Mouse (Mus musculus): Measurements from ENCODE around the gene Tmem165. TPM values are rescaled to one million over a fixed set of nuclear protein-coding genes. Genes with fewer than 3 reads are reported as not detected.

Tmem165 gene
- polyA plus RNA-seq, 1 experiment = 134 TPM

- H3K9ac ChIP-seq (ENCODE audit: low read depth, poor library complexity, severe bottlenecking) = no peak overlapping the region
- no peak overlapping the region for H3K27ac ChIP-seq (ENCODE audit: insufficient read depth, low read length)
- H3K4me3 ChIP-seq (ENCODE audit: low read depth, low read length) = no peak overlapping the region
- TF ChIP-seq POLR2A (IDR thresholded peaks at IDR 0.05; ENCODE audit: insufficient read depth, low read length) (no peak), CTCF (IDR thresholded peaks at IDR 0.05; ENCODE audit: low read depth, low read length) (no peak), EP300 (IDR thresholded peaks at IDR 0.05; ENCODE audit: insufficient read depth, low read depth, low read length) (no peak)
- no peaks in the 10 kb centered on the region for H3K9me3 ChIP-seq (replicated peaks; ENCODE audit: control insufficient read depth, insufficient read depth, low read length, poor library complexity, severe bottlenecking)
- no peaks in the 10 kb centered on the region for H3K27me3 ChIP-seq (ENCODE audit: control insufficient read depth, insufficient read depth, low read length, poor library complexity, severe bottlenecking)
- no peaks in the 10 kb centered on the region for H3K36me3 ChIP-seq (ENCODE audit: control insufficient read depth, insufficient read depth, low read length, poor library complexity, severe bottlenecking)
- no peaks in the 10 kb centered on the region for H3K4me1 ChIP-seq (ENCODE audit: control insufficient read depth, insufficient read depth, low read length)
Observed at GRCm38 (mm10) chr5:76162926-76163325, 20.8 kb upstream of the Tmem165 start.

GRCm38 (mm10) chr5:76163828-76164390 lies 19.8 kb upstream of the Tmem165 start:
- no peak for TF ChIP-seq POLR2A (IDR thresholded peaks at IDR 0.05; ENCODE audit: insufficient read depth, low read length)
- no peak for TF ChIP-seq CTCF (IDR thresholded peaks at IDR 0.05; ENCODE audit: low read depth, low read length)
- TF ChIP-seq EP300 (IDR thresholded peaks at IDR 0.05; ENCODE audit: insufficient read depth, low read depth, low read length) = no peak
- H3K27me3 ChIP-seq (ENCODE audit: control insufficient read depth, insufficient read depth, low read length, poor library complexity, severe bottlenecking) = no peaks in the 10 kb centered on the region
- H3K9ac ChIP-seq (ENCODE audit: low read depth, poor library complexity, severe bottlenecking) = no peak overlapping the region
- no peak overlapping the region for H3K27ac ChIP-seq (ENCODE audit: insufficient read depth, low read length)
- H3K4me1 ChIP-seq (ENCODE audit: control insufficient read depth, insufficient read depth, low read length) = no peaks in the 10 kb centered on the region
- no peak overlapping the region for H3K4me3 ChIP-seq (ENCODE audit: low read depth, low read length)
- H3K9me3 ChIP-seq (replicated peaks; ENCODE audit: control insufficient read depth, insufficient read depth, low read length, poor library complexity, severe bottlenecking) = no peaks in the 10 kb centered on the region
- H3K36me3 ChIP-seq (ENCODE audit: control insufficient read depth, insufficient read depth, low read length, poor library complexity, severe bottlenecking) = no peaks in the 10 kb centered on the region

- Histone ChIP-seq H3K27ac (ENCODE audit: insufficient read depth, low read length) (no peak overlapping the region), H3K36me3 (ENCODE audit: control insufficient read depth, insufficient read depth, low read length, poor library complexity, severe bottlenecking) (no peaks in the 10 kb centered on the region), H3K4me3 (ENCODE audit: low read depth, low read length) (no peak overlapping the region), H3K9ac (ENCODE audit: low read depth, poor library complexity, severe bottlenecking) (no peak overlapping the region), H3K9me3 (replicated peaks; ENCODE audit: control insufficient read depth, insufficient read depth, low read length, poor library complexity, severe bottlenecking) (no peaks in the 10 kb centered on the region), H3K4me1 (ENCODE audit: control insufficient read depth, insufficient read depth, low read length) (no peaks in the 10 kb centered on the region), H3K27me3 (ENCODE audit: control insufficient read depth, insufficient read depth, low read length, poor library complexity, severe bottlenecking) (no peaks in the 10 kb centered on the region)
- no peak for TF ChIP-seq POLR2A (IDR thresholded peaks at IDR 0.05; ENCODE audit: insufficient read depth, low read length)
- TF ChIP-seq CTCF (IDR thresholded peaks at IDR 0.05; ENCODE audit: low read depth, low read length) = no peak
- TF ChIP-seq EP300 (IDR thresholded peaks at IDR 0.05; ENCODE audit: insufficient read depth, low read depth, low read length) = no peak
Observed at GRCm38 (mm10) chr5:76164827-76165226, 18.9 kb upstream of the Tmem165 start.

- H3K4me3 ChIP-seq (ENCODE audit: low read depth, low read length) = no peak overlapping the region
- no peaks in the 10 kb centered on the region for H3K36me3 ChIP-seq (ENCODE audit: control insufficient read depth, insufficient read depth, low read length, poor library complexity, severe bottlenecking)
- no peaks in the 10 kb centered on the region for H3K4me1 ChIP-seq (ENCODE audit: control insufficient read depth, insufficient read depth, low read length)
- H3K9ac ChIP-seq (ENCODE audit: low read depth, poor library complexity, severe bottlenecking) = no peak overlapping the region
- TF ChIP-seq POLR2A (IDR thresholded peaks at IDR 0.05; ENCODE audit: insufficient read depth, low read length) (no peak), CTCF (IDR thresholded peaks at IDR 0.05; ENCODE audit: low read depth, low read length) (peak; percentile 23)
- H3K9me3 ChIP-seq (replicated peaks; ENCODE audit: control insufficient read depth, insufficient read depth, low read length, poor library complexity, severe bottlenecking) = no peaks in the 10 kb centered on the region
- no peak overlapping the region for H3K27ac ChIP-seq (ENCODE audit: insufficient read depth, low read length)
- H3K27me3 ChIP-seq (ENCODE audit: control insufficient read depth, insufficient read depth, low read length, poor library complexity, severe bottlenecking) = no peaks in the 10 kb centered on the region
Observed at GRCm38 (mm10) chr5:76170522-76170921, 13.2 kb upstream of the Tmem165 start.

GRCm38 (mm10) chr5:76171039-76171438 lies 12.6 kb upstream of the Tmem165 start:
- Histone ChIP-seq H3K4me3 (ENCODE audit: low read depth, low read length) (no peak overlapping the region), H3K27ac (ENCODE audit: insufficient read depth, low read length) (no peak overlapping the region), H3K27me3 (ENCODE audit: control insufficient read depth, insufficient read depth, low read length, poor library complexity, severe bottlenecking) (no peaks in the 10 kb centered on the region), H3K4me1 (ENCODE audit: control insufficient read depth, insufficient read depth, low read length) (no peaks in the 10 kb centered on the region), H3K9me3 (replicated peaks; ENCODE audit: control insufficient read depth, insufficient read depth, low read length, poor library complexity, severe bottlenecking) (no peaks in the 10 kb centered on the region), H3K36me3 (ENCODE audit: control insufficient read depth, insufficient read depth, low read length, poor library complexity, severe bottlenecking) (no peaks in the 10 kb centered on the region), H3K9ac (ENCODE audit: low read depth, poor library complexity, severe bottlenecking) (no peak overlapping the region)
- no peak for TF ChIP-seq CTCF (IDR thresholded peaks at IDR 0.05; ENCODE audit: low read depth, low read length)
- TF ChIP-seq POLR2A (IDR thresholded peaks at IDR 0.05; ENCODE audit: insufficient read depth, low read length) = no peak
- no peak for TF ChIP-seq EP300 (IDR thresholded peaks at IDR 0.05; ENCODE audit: insufficient read depth, low read depth, low read length)

- TF ChIP-seq EP300 (IDR thresholded peaks at IDR 0.05; ENCODE audit: insufficient read depth, low read depth, low read length) (no peak), CTCF (IDR thresholded peaks at IDR 0.05; ENCODE audit: low read depth, low read length) (no peak), POLR2A (IDR thresholded peaks at IDR 0.05; ENCODE audit: insufficient read depth, low read length) (no peak)
- H3K27me3 ChIP-seq (ENCODE audit: control insufficient read depth, insufficient read depth, low read length, poor library complexity, severe bottlenecking) = no peaks in the 10 kb centered on the region; the same call in 1 of the 2 replicates
- H3K36me3 ChIP-seq (ENCODE audit: control insufficient read depth, insufficient read depth, low read length, poor library complexity, severe bottlenecking) = no peaks in the 10 kb centered on the region
- H3K27ac ChIP-seq (ENCODE audit: insufficient read depth, low read length) = no peak overlapping the region
- no peaks in the 10 kb centered on the region for H3K9me3 ChIP-seq (replicated peaks; ENCODE audit: control insufficient read depth, insufficient read depth, low read length, poor library complexity, severe bottlenecking)
- H3K9ac ChIP-seq (ENCODE audit: low read depth, poor library complexity, severe bottlenecking) = no peak overlapping the region
- H3K4me3 ChIP-seq (ENCODE audit: low read depth, low read length) = no peak overlapping the region
- peaks cover 4% of the 10 kb centered on the region for H3K4me1 ChIP-seq (ENCODE audit: control insufficient read depth, insufficient read depth, low read length)
Observed at GRCm38 (mm10) chr5:76175051-76175450, 8.6 kb upstream of the Tmem165 start.

Data from ES-Bruce4 (cell line).